Mouse (Mus musculus) heart, embryonic 16.5 days (tissue): ENCODE results near the gene Map3k5. TPM values are rescaled to one million over a fixed set of nuclear protein-coding genes. Genes with fewer than 3 reads are reported as not detected.

Source experiments
- ATAC-seq: fragments of 200-750 bp; cut with Nextera tagmentation; replicated peaks from 2 replicates; pipeline ENCODE4 v1.8.0; 2017; ENCODE audit warnings: moderate number of reproducible peaks; ENCODE audit not compliant: insufficient read depth, low FRiP score; ENCODE audit errors: extremely low read depth
- H3K27ac ChIP-seq: fragments of 300-500 bp; sonication (generic); 2 replicates; pipeline ENCODE4 v1.5.1; 2014; ENCODE audit warnings: mild to moderate bottlenecking, low read length, control low read depth, moderate library complexity
- H3K27me3 ChIP-seq: fragments of 300-500 bp; sonication (generic); 2 replicates; pipeline ENCODE4 v1.6.1; 2014; ENCODE audit warnings: low read length, mixed read lengths; ENCODE audit not compliant: control insufficient read depth, insufficient read depth
- H3K36me3 ChIP-seq: fragments of 300-500 bp; sonication (generic); 2 replicates; pipeline ENCODE4 v1.6.1; 2014; ENCODE audit not compliant: control insufficient read depth, insufficient read depth
- H3K4me1 ChIP-seq: fragments of 300-500 bp; sonication (generic); 2 replicates; pipeline ENCODE4 v1.6.1; 2014; ENCODE audit warnings: low read length, mixed read lengths; ENCODE audit not compliant: control insufficient read depth, insufficient read depth
- H3K4me2 ChIP-seq: fragments of 300-500 bp; sonication (generic); 2 replicates; pipeline ENCODE4 v1.6.1; 2014; ENCODE audit warnings: low read depth, mild to moderate bottlenecking, control low read depth, low read length
- H3K4me3 ChIP-seq: fragments of 300-500 bp; sonication (generic); 2 replicates; pipeline ENCODE4 v1.5.1; 2014; ENCODE audit warnings: mild to moderate bottlenecking, control low read depth, low read length
- H3K9ac ChIP-seq: fragments of 300-500 bp; sonication (generic); 2 replicates; pipeline ENCODE4 v1.6.1; 2014; ENCODE audit warnings: low read length, control low read depth
- H3K9me3 ChIP-seq: fragments of 300-500 bp; sonication (generic); replicated peaks from 2 replicates; pipeline ENCODE4 v1.6.1; 2016; ENCODE audit warnings: low read length; ENCODE audit not compliant: control insufficient read depth
- WGBS: fragments of 180-500 bp; shearing (Covaris S2); extraction: QIAGEN DNeasy Blood & Tissue Kit; methylation state at CpG from one replicate; pipeline ENCODE4 v1.1.7; 2014; 5-methylcytosine and 5-hydroxymethylcytosine counted together
- polyA plus RNA-seq: library from polyadenylated mRNA; unstranded; fragments of >200 nt; fragmentation: Nextera tagmentation; extraction: Ambion mirVana; gene quantifications from 2 replicates; pipeline ENCODE4 v1.2.1, GENCODE M21; 2015

The Map3k5 gene
- polyA plus RNA-seq, 1 experiment from 2014 or later, result 2.8 TPM

- Histone ChIP-seq H3K4me3 (no peak overlapping the region), H3K4me2 (no peak overlapping the region), H3K4me1 (0 out of 2 replicates have a peak, but pooled peaks cover 5% of the 10 kb centered on the region), H3K27me3 (no peaks in the 10 kb centered on the region), H3K27ac (no peak overlapping the region), H3K36me3 (peaks cover 3% of the 10 kb centered on the region; the same call in 1 of the 2 replicates), H3K9ac (no peak overlapping the region), H3K9me3 (no peaks in the 10 kb centered on the region)
- WGBS, result 75% methylated on average over 13 of the region's 13 CpGs
- ATAC-seq, result no peak
Measured at GRCm38 (mm10) chr10:19904077-19904820, 30.0 kb upstream of the Map3k5 start.

- peak within 1 kb of the TSS; percentile 96 for H3K27ac ChIP-seq
- no peaks in the 10 kb centered on the region for H3K36me3 ChIP-seq
- peak within 1 kb of the TSS; percentile 88 for H3K4me3 ChIP-seq
- peak within 1 kb of the TSS; percentile 39 for H3K4me2 ChIP-seq
- H3K9ac ChIP-seq, result peak within 1 kb of the TSS; percentile 91
- H3K9me3 ChIP-seq, result no peaks in the 10 kb centered on the region
- under 1% methylated on average over 59 of the region's 60 CpGs for WGBS
- 0 out of 2 replicates have a peak, but pooled peaks cover 2% of the 10 kb centered on the region for H3K4me1 ChIP-seq
- peak; percentile 95 for ATAC-seq
- no peaks in the 10 kb centered on the region for H3K27me3 ChIP-seq
Measured at GRCm38 (mm10) chr10:19907246-19907804, 26.9 kb upstream of the Map3k5 start, which contains the start of gene Pex7. Gene Pex7, minus strand, starts transcription at chr10:19907689.

GRCm38 (mm10) chr10:19908076-19908475 is 26.2 kb upstream of the Map3k5 start:
- H3K4me2 ChIP-seq, result no peak overlapping the region; the same call in 1 of the 2 replicates
- H3K27me3 ChIP-seq, result no peaks in the 10 kb centered on the region
- H3K9ac ChIP-seq, result no peak overlapping the region
- 62% methylated on average over 2 of the region's 2 CpGs for WGBS
- H3K9me3 ChIP-seq, result no peaks in the 10 kb centered on the region
- no peak for ATAC-seq
- no peak overlapping the region for H3K4me3 ChIP-seq
- 0 out of 2 replicates have a peak, but pooled peaks cover 2% of the 10 kb centered on the region for H3K4me1 ChIP-seq
- H3K36me3 ChIP-seq, result no peaks in the 10 kb centered on the region
- H3K27ac ChIP-seq, result no peak overlapping the region

GRCm38 (mm10) chr10:19910516-19910915 is 23.8 kb upstream of the Map3k5 start:
- Histone ChIP-seq H3K9ac (no peak overlapping the region), H3K9me3 (no peaks in the 10 kb centered on the region), H3K36me3 (no peaks in the 10 kb centered on the region), H3K4me2 (no peak overlapping the region), H3K4me3 (no peak overlapping the region), H3K27me3 (no peaks in the 10 kb centered on the region), H3K4me1 (0 out of 2 replicates have a peak, but pooled peaks cover 2% of the 10 kb centered on the region), H3K27ac (no peak overlapping the region)
- no peak for ATAC-seq
- 58% methylated on average over 2 of the region's 2 CpGs for WGBS

GRCm38 (mm10) chr10:19911583-19911982 is 22.7 kb upstream of the Map3k5 start:
- H3K4me2 ChIP-seq, result no peak overlapping the region
- ATAC-seq, result no peak
- no peaks in the 10 kb centered on the region for H3K9me3 ChIP-seq
- 17% methylated on average over 1 of the region's 1 CpGs for WGBS
- no peak overlapping the region for H3K27ac ChIP-seq
- no peaks in the 10 kb centered on the region for H3K36me3 ChIP-seq
- H3K4me1 ChIP-seq, result peaks cover 5% of the 10 kb centered on the region
- H3K9ac ChIP-seq, result no peak overlapping the region
- no peaks in the 10 kb centered on the region for H3K27me3 ChIP-seq
- H3K4me3 ChIP-seq, result no peak overlapping the region

- Histone ChIP-seq H3K9me3 (no peaks in the 10 kb centered on the region), H3K27ac (no peak overlapping the region), H3K4me1 (peaks cover 3% of the 10 kb centered on the region), H3K4me2 (no peak overlapping the region), H3K36me3 (no peaks in the 10 kb centered on the region), H3K27me3 (no peaks in the 10 kb centered on the region), H3K4me3 (no peak overlapping the region), H3K9ac (no peak overlapping the region)
- WGBS, result 72% methylated on average over 4 of the region's 4 CpGs
- no peak for ATAC-seq
Measured at GRCm38 (mm10) chr10:19913806-19914205, 20.5 kb upstream of the Map3k5 start.

GRCm38 (mm10) chr10:19915301-19915700 is 19.0 kb upstream of the Map3k5 start:
- H3K4me2 ChIP-seq, result no peak overlapping the region
- H3K4me1 ChIP-seq, result peaks cover 3% of the 10 kb centered on the region
- H3K27me3 ChIP-seq, result no peaks in the 10 kb centered on the region
- H3K36me3 ChIP-seq, result no peaks in the 10 kb centered on the region
- H3K27ac ChIP-seq, result no peak overlapping the region
- no peak overlapping the region for H3K9ac ChIP-seq
- 57% methylated on average over 1 of the region's 1 CpGs for WGBS
- H3K9me3 ChIP-seq, result no peaks in the 10 kb centered on the region
- no peak overlapping the region for H3K4me3 ChIP-seq
- ATAC-seq, result peak; percentile 52; the same call in 1 of the 2 replicates

- no peak overlapping the region for H3K4me3 ChIP-seq
- no peak for ATAC-seq
- 39% methylated on average over 4 of the region's 4 CpGs for WGBS
- peaks cover 4% of the 10 kb centered on the region; the same call in 1 of the 2 replicates for H3K4me1 ChIP-seq
- no peak overlapping the region for H3K9ac ChIP-seq
- no peaks in the 10 kb centered on the region for H3K36me3 ChIP-seq
- H3K9me3 ChIP-seq, result no peaks in the 10 kb centered on the region
- H3K4me2 ChIP-seq, result no peak overlapping the region
- no peaks in the 10 kb centered on the region for H3K27me3 ChIP-seq
- no peak overlapping the region for H3K27ac ChIP-seq
Measured at GRCm38 (mm10) chr10:19922410-19922809, 11.9 kb upstream of the Map3k5 start.

GRCm38 (mm10) chr10:19924256-19924655 is 10.0 kb upstream of the Map3k5 start:
- Histone ChIP-seq H3K36me3 (no peaks in the 10 kb centered on the region), H3K9ac (no peak overlapping the region), H3K4me2 (no peak overlapping the region), H3K4me3 (no peak overlapping the region), H3K27ac (no peak overlapping the region), H3K9me3 (no peaks in the 10 kb centered on the region), H3K4me1 (peaks cover 9% of the 10 kb centered on the region; the same call in 1 of the 2 replicates), H3K27me3 (no peaks in the 10 kb centered on the region)
- 78% methylated on average over 2 of the region's 2 CpGs for WGBS
- ATAC-seq, result no peak
